Mouse (Mus musculus): Measurements from ENCODE around the gene Heatr5a.

DNA sequence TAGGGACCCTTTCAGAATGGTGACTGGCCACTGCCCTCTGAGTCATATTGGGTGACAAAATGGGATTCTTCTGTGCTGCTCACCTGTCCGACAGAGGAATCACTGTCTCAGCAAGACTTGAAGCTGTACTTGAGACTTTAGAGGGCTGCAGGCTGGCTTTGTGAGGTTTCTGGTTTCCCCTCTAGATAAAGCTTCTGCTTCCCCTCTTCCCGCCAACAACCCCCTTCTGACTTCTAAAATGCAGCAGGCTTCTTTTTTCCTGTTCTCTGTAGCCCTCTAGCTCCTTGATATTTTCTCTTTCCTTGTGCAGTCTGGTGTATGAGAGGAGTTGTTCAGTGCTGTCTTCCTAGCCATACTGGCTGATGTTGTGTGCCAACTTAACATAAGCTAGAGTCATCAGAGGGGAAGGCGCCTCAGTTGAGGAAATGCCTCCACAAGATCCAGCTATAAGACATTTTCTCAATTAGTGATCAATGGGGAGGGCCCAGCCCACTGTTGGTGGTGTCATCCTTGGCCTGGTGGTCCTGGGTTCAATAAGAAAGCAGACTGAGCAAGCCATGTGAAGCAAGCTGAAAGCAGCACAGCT lies 14.1 kb upstream of the Heatr5a start:
- TF ChIP-seq EP300 (optimal IDR thresholded peaks at IDR 0.05) (no peak), CTCF (IDR thresholded peaks at IDR 0.05; ENCODE audit: low read depth) (no peak)
